Mouse (Mus musculus) heart, adult 9 months (tissue): ENCODE measurements around the gene 4930412O13Rik.
A peak's percentile ranks its signal among the peaks of the same experiment; 100 is the strongest.

Experiments
- DNase-seq, 2 experiments: peaks; one replicate each; pipeline ENCODE4 v3.0.0; 2022; ENCODE audit warnings: low spot score in 2 of 2

The 4930412O13Rik gene

GRCm38 (mm10) chr2:9880271-9880670, 781 bp upstream of the 4930412O13Rik start:
- no peak for DNase-seq

GRCm38 (mm10) chr2:9881611-9882023, 565 bp downstream of the 4930412O13Rik start:
- no peak for DNase-seq

- no peak for DNase-seq
Observed at GRCm38 (mm10) chr2:9882371-9882925, 1.4 kb downstream of the 4930412O13Rik start.

GRCm38 (mm10) chr2:9882926-9883802, 2.1 kb downstream of the 4930412O13Rik start:
- peak in 1 of 2 experiments; percentile 17 for DNase-seq

- no peak for DNase-seq
Observed at GRCm38 (mm10) chr2:9883803-9884532, 2.9 kb downstream of the 4930412O13Rik start.

GRCm38 (mm10) chr2:9884533-9885216, 3.6 kb downstream of the 4930412O13Rik start:
- no peak for DNase-seq

GRCm38 (mm10) chr2:9885217-9885770, 4.2 kb downstream of the 4930412O13Rik start:
- DNase-seq, result no peak

GRCm38 (mm10) chr2:9886031-9886430, 5.0 kb downstream of the 4930412O13Rik start:
- no peak for DNase-seq

GRCm38 (mm10) chr2:9886921-9887610, 6.0 kb downstream of the 4930412O13Rik start:
- DNase-seq, result no peak

GRCm38 (mm10) chr2:9887636-9888035, 6.6 kb downstream of the 4930412O13Rik start:
- no peak for DNase-seq

GRCm38 (mm10) chr2:9888913-9889650, 8.0 kb downstream of the 4930412O13Rik start, which contains the start of gene 9230102O04Rik:
Gene 9230102O04Rik (minus strand): TSS chr2:9889540.
- no peak for DNase-seq

GRCm38 (mm10) chr2:9889651-9890183, 8.7 kb downstream of the 4930412O13Rik start, which contains the start of gene Gata3:
Gene Gata3 (minus strand): TSS chr2:9890034.
- no peak for DNase-seq

- no peak for DNase-seq
Observed at GRCm38 (mm10) chr2:9890251-9890650, 9.2 kb downstream of the 4930412O13Rik start.

- DNase-seq, result no peak
Observed at GRCm38 (mm10) chr2:9890906-9891305, 9.9 kb downstream of the 4930412O13Rik start.

- DNase-seq, result no peak
Observed at GRCm38 (mm10) chr2:9892541-9892940, 11.5 kb downstream of the 4930412O13Rik start.

GRCm38 (mm10) chr2:9893272-9893953, 12.4 kb downstream of the 4930412O13Rik start:
- DNase-seq, result no peak

GRCm38 (mm10) chr2:9894836-9895593, 14.0 kb downstream of the 4930412O13Rik start:
- DNase-seq, result no peak

- no peak for DNase-seq
Observed at GRCm38 (mm10) chr2:9896097-9896770, 15.2 kb downstream of the 4930412O13Rik start.
